Mouse (Mus musculus): Measurements from ENCODE around the gene P2rx3.

P2rx3 gene

DNA sequence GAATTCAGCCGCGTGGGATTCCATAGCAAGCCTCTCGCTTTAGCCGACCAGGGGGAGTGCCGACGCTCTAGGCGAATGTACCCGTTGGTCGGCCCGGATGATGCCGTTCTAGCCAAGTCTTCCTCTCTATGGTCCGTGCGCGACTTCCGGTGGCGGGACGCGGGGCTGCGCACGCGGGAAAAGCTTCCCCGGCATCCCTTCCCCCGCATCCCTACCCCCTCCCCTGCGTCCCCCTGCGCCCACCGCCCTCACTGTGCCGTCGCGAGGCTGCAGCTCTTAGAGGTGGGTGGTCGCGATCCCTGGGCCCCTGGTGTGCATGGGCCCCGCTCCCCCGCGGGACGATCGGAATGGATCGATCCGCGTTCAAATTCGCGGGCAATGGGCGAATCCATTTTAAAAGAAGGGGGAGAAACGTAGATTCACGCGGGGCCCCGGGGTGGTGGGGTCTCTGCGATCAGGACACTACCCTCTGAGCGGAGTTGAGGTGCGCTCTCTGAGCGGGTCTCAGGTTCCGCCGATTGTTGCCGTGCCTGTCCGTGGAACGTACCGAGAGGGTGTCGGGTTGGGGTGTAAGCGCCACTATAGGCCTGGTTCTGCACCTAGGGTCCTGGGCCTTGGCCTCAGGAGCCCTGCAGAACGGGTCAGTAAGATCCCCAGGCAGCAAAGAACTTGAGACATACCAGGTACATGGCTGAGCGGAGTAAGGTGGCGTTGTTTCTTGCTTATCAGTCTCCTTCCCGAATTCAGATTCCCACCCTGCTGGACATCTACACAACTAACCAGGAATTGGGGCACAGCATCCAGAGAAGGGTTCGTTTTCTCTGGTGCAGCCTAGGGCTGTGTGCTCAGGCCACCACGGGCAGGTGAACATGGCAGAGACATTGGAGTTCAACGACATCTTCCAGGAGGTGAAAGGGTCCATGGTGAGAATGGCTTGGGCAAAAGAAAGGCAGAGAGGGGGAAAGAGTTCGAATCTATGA lies at the start of gene P2rx3, which contains the start of gene Ssrp1:
Gene P2rx3, minus strand, starts transcription at position 416 of the 980 bp plus-strand sequence.
Gene Ssrp1, plus strand, starts transcription at position 188 of the 980 bp plus-strand sequence.
- peak; percentile 92 for DNase-seq

DNA sequence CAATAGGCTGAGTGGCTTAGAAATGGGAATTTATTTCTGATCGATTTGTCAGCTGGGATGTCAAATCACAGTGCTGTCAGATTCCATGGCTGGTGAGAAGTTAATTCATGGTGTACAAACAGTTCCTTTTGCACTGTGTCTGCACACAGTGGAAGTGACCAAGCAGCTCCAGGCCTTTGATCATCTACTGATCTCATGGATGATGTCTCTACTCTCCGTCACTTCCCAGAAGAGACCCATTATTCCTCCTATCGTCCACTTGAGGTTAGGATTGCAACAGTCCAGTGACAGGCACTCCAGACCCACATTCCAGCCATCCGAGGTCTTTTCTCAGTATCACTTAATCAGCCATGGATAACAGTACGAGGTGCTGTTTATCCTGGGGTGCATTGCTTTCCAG lies 36.5 kb upstream of the P2rx3 start:
- DNase-seq, result no peak

DNA sequence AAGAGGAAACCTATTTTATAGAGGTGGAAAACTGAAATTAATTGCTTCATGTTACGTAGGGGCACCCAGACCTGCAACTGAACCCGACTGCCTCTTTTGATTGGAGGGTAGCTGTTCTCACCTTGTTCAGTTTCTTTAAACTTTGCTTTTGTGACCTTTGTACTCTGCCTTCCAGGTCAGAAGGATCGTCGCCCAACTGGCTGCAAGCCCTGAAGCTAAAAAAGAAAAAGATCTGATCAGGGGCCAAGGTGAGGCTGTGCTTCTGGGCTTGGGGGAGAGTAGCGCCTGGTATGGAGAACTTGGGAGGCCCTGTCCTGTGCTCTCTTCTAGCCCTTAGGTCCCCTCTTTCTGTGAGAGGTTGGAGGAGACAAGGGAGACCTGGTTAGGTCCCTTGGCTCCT lies 34.7 kb upstream of the P2rx3 start:
- DNase-seq, result no peak

DNA sequence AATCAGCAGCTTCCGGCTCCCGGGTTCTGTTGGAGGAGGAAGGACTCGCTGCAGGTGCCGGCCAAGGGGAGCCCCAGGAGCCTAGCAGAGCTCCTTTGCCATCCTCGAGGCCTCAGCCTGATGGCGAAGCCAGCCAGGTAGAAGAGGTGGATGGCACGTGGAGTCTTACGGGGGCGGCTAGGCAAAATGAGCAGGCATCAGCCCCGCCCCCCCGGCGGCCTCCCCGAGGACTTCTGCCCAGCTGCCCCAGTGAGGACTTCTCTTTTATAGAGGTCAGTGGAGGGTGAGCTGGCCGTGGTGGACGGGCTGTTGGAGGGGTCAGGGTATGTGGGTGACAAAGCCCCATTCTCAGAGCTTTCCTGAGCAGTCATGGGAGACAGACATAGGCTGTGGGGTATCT lies 32.8 kb upstream of the P2rx3 start:
- DNase-seq, result no peak

DNA sequence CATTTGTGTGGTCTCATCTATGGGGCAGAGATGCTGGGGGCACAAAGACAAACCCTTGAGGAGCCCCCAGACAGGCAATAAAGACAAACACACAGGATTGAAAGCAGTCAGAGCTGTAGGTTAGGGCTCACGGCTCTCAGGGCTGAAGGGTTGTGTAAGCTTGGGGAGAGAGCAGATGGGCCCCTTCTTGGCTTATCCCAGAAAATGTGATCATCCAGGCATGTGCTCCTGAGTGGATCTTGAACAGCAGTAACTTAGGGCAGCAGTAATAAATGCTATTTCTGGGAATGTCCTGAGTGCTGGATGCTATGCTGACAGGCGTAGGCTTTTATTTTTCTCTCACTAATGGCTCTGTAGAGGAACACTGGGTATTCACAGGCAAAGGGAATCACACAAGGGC lies 31.4 kb upstream of the P2rx3 start:
- DNase-seq, result no peak

DNA sequence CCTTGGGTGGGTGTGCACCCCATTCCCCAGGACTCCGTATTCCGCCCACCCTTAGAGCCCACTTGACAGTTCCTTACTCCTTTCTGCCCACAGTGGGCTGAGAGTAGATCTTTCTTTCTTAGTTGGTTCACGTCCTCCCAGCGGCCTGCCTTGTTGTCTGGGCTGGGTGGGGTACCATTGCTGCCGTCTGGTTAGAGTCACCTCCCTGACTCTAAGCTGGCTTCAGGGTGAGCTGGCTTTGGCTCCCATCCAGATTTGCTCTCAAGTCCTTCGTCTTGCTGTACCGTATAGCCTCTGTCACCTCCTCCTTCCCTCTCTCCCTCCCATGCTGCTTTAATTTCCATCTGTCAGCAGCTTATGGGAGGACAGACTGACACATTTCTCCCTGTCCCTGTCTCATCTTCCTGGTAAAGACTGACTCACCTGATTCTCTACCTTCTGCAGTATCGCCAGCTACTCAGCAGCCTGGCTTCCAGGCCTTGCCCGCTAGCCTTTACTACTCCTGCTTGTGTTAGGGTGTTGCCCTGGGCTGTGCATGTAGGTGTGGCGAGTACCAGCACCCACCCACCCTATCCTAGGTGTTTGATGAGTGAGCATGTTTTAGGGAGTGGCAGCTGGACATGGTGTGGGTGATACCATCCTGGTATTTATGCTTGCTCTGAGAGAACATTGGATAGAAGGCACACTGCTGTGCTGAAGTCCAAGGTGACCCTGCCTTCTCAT lies 30.8 kb upstream of the P2rx3 start:
- peak; percentile 32 for DNase-seq

DNA sequence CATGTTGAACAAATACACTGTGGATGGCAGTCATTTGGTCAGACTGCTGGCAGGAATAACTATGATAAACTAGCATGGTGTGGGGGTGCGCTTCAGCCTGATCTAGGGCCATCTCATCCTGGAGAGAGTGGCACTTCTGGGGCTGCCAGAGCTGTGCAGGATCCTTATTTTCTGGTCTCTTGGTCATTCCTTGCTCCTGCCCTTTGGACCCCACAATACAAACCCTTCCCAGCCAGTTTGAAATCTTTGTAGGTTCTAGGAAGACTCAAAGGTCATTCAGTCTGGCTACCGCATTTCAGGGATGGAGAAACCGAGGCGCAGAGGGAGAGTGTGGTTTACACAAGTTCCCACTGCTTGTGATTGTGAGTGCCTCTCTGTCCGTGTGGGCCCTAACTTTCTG lies 29.7 kb upstream of the P2rx3 start:
- DNase-seq, result no peak

DNA sequence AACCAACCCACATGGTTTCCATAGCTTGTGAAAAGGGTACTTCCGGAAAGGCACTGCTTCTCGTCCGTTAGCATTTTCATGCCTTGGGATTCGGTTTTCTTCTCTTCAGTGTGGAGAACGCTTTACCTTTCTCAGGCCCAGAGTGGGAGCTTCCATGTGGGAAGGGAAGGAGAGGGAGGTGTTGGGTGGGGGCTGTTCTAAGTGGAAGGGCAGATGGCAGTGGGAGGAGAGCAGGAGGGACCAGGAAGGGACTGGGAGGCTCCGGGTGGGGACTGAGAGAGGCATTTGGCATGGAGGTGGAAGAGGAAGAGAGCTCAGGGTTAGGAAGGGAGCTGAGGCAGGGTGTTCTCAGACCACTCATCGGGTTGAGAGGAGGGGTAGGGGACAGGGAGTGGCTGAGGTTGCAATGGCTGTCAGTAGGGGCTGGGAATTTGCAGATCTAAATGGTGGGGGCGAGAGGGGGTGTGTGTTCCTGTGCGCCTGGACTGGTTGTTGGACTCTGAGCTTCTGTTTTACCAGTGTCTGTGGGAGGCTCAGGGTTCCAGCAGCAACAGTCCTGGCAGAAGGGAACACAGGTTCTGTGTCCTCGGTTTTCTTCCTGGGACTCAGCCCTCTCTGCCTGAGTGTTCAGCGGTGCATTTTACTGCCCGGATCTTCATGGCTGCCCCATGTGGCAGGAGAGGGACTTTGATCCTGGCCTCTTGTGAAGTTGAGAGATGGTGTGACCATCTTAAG lies 28.0 kb upstream of the P2rx3 start:
- no peak for DNase-seq

DNA sequence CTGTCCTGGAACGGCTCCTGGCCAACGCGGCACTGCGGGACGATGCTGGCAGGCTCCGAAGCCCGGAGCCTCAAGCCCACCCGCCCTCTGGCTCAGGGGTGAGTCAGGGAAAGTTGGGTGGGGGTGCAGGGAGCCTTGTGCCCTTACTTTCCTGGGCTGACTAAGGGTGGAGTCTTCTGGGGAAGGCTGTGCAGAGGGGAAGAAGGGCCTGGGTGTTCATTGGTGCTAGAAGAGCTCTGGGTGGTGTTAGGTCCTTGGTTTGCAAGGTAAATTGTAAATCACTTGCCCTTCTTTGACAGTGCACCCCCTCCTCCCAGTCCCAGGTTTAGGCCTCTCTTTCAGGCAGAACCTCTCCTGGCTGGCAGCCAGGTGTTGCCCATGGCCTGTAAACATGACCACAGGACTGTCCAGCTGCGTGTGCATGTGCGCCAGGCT lies 23.9 kb upstream of the P2rx3 start:
- DNase-seq, result peak; percentile 57

DNA sequence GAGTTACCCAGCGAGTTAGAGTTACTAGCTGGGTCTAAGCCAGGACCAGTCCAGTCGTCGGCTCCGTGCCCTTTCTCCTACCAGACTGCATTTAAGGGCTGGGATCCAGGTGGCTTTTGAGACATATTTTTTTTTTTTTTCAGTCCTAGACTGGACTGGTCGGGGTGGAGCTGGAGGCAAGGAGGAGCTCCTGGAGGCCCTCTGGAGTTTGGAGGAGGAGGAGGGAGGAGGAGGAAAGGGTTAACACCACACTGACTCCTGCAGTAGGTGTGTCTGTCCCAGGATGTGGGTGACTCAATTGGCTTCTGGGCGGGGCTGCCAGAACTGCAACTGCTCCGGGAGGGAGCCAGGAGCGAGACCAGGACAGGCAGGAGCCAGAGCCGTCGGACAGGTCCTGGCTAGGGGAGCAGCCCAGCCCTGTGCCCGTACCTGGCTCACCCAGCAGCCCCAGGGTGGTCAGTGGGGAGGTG lies 23.4 kb upstream of the P2rx3 start:
- DNase-seq, result peak; percentile 73

DNA sequence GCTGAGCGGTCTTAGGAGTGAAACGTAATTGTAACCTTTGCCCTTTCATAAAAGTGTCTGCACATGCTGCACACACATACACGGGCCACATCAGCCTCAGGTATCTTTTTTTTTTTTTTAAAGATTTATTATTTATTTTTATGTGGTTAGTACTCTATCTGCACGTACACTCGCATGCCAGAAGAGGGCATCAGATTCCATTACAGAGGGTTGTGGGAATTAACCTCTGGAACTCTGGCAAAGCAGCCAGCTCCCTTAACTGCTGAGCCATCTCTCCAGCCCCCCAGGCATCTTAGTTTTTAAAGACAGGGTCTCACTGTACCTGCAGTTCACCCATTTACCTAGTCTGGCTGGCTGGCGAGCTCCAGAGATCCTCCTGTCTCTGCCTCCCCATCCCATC lies 22.4 kb upstream of the P2rx3 start:
- DNase-seq, result no peak

DNA sequence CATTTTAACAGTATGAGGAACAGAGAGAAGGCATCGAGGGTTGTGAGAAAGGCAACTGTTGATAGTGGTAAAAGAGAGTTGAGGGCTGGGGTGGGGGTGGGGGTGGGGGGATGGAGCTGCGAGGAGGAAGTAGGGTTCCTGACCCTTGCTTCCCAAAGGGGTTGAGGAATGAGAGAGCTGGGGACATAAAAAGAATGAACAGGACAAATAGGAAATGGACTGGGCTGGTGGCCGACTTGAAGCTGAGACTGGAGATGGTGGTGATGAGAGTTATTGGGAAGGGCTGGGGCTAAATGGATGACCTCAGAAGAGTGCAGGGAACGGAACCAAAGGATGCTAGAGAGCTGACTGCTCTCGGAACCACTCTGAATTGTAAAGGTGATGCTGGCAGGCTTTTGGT lies 19.4 kb upstream of the P2rx3 start:
- no peak for DNase-seq

DNA sequence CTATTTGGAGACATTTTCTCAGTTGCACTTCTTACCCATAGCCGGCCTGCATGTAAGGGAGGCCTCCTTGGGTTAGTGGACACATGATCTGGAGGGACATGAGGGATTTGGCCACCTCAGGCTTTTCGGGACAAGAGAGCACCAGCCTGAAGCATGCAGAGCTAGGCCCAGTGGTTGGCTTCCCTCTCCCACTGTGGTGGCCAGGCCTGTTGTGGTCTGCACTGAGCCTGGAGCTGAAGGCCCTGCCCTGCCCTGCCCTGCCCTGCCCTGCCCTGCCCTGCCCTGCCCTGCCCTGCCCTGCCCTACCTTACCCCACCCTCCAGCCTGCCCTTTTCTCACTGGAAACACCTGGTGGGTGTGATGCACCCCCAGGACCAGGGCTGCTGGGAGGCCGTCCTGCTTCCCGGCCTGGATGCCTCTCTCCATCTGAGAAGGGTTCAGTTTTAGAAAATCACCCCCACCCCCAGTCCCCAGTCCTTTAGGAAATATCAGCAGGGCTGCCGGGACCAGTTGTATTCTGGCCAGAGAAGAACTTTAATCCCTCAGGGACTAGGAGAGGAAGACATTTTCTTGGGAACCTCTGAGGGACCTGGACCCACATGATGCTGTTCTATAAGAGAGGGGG lies 16.0 kb upstream of the P2rx3 start:
- DNase-seq, result no peak

DNA sequence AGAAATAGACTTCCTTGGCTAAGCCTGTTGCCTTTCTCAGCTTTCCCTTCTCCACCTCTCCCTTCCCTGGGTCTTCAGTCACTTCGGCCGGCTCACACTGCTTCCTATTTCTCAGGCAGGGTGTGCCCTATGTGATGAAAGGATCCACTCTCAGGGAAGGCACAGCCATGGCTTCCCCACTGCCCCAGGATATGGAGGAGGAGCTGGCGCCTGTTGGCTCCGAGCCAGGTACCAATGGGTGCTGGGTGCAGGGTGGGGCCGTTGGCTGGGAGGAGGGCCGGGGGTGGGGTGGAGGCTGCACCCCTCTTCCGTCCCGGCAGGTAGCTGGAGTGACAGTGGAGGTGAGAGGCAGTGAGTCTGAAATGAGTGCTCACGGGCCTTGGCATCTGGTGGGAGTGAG lies 13.5 kb upstream of the P2rx3 start:
- DNase-seq, result peak; percentile 68

DNA sequence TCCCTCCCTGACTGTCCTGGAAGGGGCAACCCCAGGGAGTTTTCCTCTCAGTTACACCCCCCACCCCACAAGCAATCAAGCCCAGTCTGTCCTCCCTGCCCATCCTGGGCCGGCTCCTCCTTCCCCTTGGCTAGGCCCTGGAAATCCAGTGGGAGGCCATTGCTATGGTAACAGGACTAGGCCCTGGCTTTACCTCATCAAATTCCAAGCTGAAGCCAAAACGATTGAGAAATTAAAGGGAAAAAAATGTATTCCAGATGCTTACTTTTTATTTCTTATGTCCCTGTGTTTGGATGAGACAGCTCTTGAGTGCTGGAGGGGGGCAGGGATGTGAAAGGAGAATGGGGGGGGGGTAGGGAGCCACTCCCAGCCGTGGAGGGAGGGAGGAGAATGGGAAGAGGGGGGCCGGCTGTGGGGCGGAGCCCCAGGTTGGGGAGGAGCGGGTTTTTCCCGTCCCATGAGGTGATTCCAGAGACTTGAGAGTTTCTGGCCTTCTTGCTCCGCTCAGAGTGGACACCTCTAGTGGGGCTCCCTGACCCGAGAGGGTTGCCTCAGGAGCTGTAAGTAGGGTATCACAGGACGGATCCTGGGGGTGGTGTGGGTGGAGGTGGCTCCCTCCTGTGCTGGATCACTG lies 12.9 kb upstream of the P2rx3 start:
- DNase-seq, result peak; percentile 75

DNA sequence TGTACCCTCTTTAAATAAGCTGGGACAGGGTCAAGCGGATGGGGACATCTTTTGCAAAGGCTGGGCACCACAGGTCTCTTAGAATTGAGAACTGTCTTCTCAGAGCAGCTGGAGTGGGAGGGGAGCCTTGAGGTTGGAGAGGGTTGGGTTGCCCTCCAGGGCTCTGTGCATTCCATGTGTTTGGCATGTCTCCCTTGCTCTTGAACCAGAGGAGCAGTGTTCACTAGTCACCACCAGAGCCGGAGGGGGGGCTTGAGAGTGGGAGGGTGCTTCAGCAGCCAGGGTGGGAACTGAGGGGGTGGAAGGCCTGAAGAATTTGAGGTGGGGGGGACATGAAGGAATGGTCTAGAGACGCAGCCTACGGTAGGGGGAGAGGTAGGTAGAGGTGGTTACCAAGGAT lies 12.0 kb upstream of the P2rx3 start:
- peak; percentile 43 for DNase-seq

DNA sequence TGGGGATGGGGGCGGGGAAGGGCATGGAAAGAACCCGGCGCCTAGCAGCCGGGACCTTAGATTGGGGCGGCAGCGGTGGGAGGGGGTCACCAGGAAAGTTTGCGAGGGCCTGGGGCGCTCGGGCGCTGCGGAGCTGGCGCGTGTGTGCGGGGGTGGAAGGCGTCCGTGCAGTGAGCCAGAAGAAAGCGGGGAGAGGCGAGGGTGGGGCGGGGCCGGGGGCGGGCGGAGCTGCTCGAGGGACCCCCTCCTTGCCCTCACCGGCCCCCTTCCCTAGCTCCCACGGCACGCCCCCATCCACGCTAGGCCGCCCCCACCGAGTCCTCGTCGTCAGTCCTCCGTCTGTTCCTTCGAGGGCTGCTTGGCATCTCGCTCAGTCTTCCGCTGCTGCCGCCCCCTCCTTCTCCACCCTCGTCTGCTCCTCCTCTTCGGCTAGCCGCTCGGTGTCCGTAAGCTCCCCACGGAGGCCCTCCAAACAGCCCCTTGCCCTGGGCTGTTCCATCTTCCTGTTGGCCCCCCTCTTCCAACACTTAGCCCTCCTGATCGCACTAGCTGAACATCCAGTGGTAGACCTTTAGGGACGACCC lies 11.0 kb upstream of the P2rx3 start:
- peak; percentile 76 for DNase-seq

DNA sequence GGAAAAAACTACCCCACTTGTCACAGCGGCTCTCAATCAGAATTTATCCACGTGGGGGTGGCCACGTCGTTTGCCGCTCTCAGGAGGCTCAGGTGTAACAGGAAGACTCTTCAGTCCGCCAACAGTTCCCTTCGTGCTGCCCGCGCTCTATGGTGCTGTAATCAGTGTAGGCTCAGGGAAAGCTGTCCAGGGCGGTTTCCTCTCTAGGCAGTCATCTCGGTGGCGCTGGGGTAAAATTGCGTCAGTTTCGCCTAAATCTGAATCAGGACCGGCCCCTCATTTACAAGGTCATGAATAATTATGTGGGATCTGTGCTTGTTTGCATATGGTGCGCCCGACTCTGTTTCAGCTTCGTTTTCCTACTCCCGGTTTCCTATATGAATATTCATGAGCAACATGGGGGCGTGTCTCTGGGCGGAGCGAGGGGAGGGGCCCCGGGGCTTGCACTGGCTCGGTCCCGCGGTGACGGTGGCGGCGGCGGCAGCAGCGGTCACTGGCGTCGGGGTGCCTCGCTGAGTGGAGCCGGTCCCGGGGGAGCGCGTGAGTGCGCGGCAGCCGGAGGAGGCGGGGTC lies 10.4 kb upstream of the P2rx3 start, which contains the start of gene Tnks1bp1:
Gene Tnks1bp1, plus strand, starts transcription at position 427 of the 572 bp plus-strand sequence.
- DNase-seq, result peak; percentile 99

DNA sequence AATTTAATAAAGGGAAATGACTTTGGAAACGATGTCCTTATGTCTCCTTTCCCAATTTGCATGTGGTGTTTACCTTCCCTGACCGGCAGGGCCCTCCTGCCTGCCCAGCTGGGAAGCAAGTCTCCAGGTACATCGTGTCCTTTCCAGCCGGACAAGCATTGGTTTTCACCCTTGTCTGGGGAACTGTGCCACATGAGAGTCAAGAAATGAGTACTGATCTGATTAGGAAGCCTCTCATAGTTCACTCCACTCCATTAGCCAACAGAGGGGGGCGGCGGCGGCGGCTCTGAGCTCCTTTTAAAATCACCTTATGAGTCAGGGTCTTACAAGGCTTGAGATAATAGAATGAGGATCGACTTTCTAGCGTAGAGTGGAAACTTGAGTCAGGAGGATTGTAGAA lies 9.8 kb upstream of the P2rx3 start:
- no peak for DNase-seq

DNA sequence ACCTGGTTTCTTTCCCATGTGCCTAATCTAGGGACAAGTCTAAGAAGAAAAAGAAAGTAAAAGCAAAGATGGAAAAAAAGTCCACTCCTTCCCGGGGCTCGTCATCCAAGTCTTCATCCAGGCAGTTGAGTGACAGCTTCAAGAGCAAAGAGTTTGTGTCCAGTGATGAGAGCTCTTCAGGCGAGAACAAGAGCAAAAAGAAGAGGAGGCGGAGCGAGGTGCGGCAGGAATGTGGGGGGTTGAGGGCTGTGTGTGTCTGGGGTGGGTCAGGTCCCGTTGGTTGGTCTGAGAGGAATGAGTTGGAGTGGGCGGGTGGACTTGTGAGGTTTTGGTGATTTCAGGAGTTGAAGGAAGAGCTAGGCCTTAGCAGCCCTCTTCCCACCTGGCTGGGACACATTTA lies 9.0 kb upstream of the P2rx3 start:
- DNase-seq, result peak; percentile 41

DNA sequence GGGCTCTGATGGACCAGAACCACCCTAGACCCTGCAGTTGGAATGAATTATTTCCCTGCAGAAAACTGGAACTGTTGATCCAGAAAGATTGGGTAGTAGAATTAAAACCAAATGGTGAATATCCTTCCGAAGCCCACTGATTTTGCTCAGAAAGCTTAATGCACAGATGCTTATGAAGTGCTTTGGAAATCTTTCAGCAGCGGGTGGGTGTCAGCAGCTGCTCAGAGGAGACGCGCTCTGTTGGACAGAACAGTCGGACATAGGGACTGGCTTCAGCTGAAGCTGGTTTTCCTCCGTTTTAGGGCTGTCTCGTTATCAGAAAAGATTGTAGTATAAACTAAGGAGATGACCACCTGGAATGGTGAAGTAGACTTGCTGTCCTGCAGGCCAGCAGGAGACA lies 6.4 kb upstream of the P2rx3 start:
- no peak for DNase-seq
